Mouse (Mus musculus): ENCODE results near the gene Cdkn3.

DNA sequence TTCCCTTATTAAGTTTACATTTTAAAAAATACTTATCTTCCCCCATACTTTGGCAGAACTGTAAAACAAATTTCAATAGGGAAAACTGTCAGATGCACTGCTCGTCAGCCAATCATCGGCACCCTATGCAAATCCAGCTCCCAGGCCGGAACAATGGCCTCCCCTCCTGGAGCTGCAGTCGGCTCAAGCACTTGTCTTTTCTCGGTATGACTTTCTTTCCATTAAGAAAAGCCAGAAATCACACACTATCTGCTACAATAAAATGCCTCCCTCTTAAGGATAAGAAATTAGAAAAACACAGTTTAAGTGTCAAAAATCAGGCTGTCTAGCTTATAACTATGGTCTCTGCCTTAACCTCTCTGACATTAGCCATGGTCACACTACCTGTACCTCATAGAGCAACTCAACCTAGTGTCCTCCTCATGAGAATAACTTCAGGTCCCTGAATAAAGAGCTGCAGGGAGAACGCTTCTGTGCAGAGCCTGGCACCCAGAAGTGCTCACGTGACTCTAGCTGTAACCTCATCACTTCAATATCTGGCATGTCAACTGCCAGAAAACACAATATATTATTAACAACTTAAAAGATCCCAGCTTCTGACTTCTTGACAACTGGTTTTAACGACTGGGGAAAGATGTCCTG is 22.0 kb downstream of the Cdkn3 start:
- TF ChIP-seq POLR2A (IDR thresholded peaks at IDR 0.05; ENCODE audit: insufficient read depth, low read depth, low read length), result no peak
- TF ChIP-seq CTCF (IDR thresholded peaks at IDR 0.05), result no peak
